In genomic region chr12:27320705-27321104, GRCm38 (mm10) we compare ENCODE assay signal across 29 mouse cellular contexts. TPM values are rescaled to one million over a fixed set of nuclear protein-coding genes. Genes with fewer than 3 reads are reported as not detected.
"Had no signal": no experiment of that assay in that cellular context is flagged by ENCODE, and none has a peak within 500 bp of the region (broad histone marks: within the 10 kb centered on the region; RNA-seq: fewer than 3 reads in every experiment).

No protein-coding gene starts in this region.

- H3K9ac ChIP-seq: heart, embryonic 12.5 days; hindbrain, embryonic 12.5 days; hindbrain, embryonic 14.5 days; intestine, embryonic 15.5 days; kidney, embryonic 15.5 days; limb, embryonic 12.5 days; liver, embryonic 13.5 days; liver, embryonic 15.5 days; liver, postnatal 0 days had no signal

- H3K4me2 ChIP-seq: heart, embryonic 12.5 days; hindbrain, embryonic 12.5 days; hindbrain, embryonic 14.5 days; intestine, embryonic 15.5 days; kidney, embryonic 15.5 days; limb, embryonic 12.5 days; liver, embryonic 11.5 days; liver, embryonic 13.5 days; liver, embryonic 15.5 days had no signal

- H3K36me3 ChIP-seq: heart, embryonic 10.5 days; heart, embryonic 12.5 days; hindbrain, embryonic 10.5 days; hindbrain, embryonic 12.5 days; intestine, embryonic 15.5 days; kidney, embryonic 15.5 days; limb, embryonic 10.5 days; limb, embryonic 12.5 days; liver, embryonic 13.5 days; liver, embryonic 15.5 days had no signal

- H3K4me3 ChIP-seq: gastrocnemius, adult 2 months; heart, embryonic 10.5 days; heart, embryonic 12.5 days; hindbrain, embryonic 10.5 days; hindbrain, embryonic 12.5 days; intestine, embryonic 15.5 days; kidney, embryonic 15.5 days; limb, embryonic 10.5 days; limb, embryonic 12.5 days; liver, embryonic 13.5 days; liver, embryonic 15.5 days had no signal

- DNase-seq: gastrocnemius, adult 2 months; gastrocnemius, postnatal 10 days; gastrocnemius, postnatal 25 days; heart, postnatal 10 days; heart, postnatal 4 days; kidney, adult 11 months; kidney, adult 2 months; kidney, adult 9 months; kidney, postnatal 14 days; kidney, postnatal 36 days; layer of hippocampus, adult 9-11 months; layer of hippocampus, postnatal 36 days; liver; liver, embryonic 13.5 days; liver, postnatal 0 days had no signal

- ATAC-seq: hindbrain, embryonic 16.5 days; intestine, embryonic 15.5 days; liver, postnatal 0 days had no signal

- H3K4me1 ChIP-seq: hindbrain, embryonic 12.5 days; intestine, embryonic 15.5 days; kidney, embryonic 15.5 days; limb, embryonic 10.5 days; limb, embryonic 12.5 days; liver, embryonic 13.5 days; liver, embryonic 15.5 days had no signal

- H3K27me3 ChIP-seq: heart, embryonic 12.5 days; hindbrain, embryonic 12.5 days; intestine, embryonic 15.5 days; kidney, embryonic 15.5 days; limb, embryonic 12.5 days; liver, embryonic 13.5 days; liver, embryonic 15.5 days had no signal

- H3K9me3 ChIP-seq: heart, embryonic 10.5 days; heart, embryonic 12.5 days; hindbrain, embryonic 10.5 days; hindbrain, embryonic 12.5 days; intestine, embryonic 15.5 days; kidney, embryonic 15.5 days; limb, embryonic 10.5 days; limb, embryonic 12.5 days; liver, embryonic 13.5 days; liver, embryonic 15.5 days had no signal

- H3K27ac ChIP-seq: gastrocnemius, adult 2 months; heart, embryonic 10.5 days; hindbrain, embryonic 10.5 days; hindbrain, embryonic 12.5 days; hindbrain, embryonic 14.5 days; intestine, embryonic 15.5 days; kidney, embryonic 15.5 days; kidney, postnatal 0 days; limb, embryonic 10.5 days; limb, embryonic 12.5 days; liver, embryonic 13.5 days; liver, embryonic 15.5 days had no signal

RNA-seq across cellular contexts. Expression of gene Sox11, which starts 21.7 kb away (rescaled TPM):
- total RNA-seq: granulocyte monocyte progenitor cell, adult 5-6 weeks had no signal
